In genomic region chr8:10256563-10256962, GRCm38 (mm10) we compare ENCODE assay signal across 16 mouse cellular contexts.
"Had no signal": no experiment of that assay in that cellular context is flagged by ENCODE, and none has a peak within 500 bp of the region (broad histone marks: within the 10 kb centered on the region; RNA-seq: fewer than 3 reads in every experiment).

No protein-coding gene starts in this region.

- H3K4me2 ChIP-seq: neural tube, embryonic 12.5 days; neural tube, embryonic 13.5 days; neural tube, embryonic 15.5 days; stomach, embryonic 15.5 days had no signal

- H3K4me1 ChIP-seq: neural tube, embryonic 12.5 days; neural tube, embryonic 13.5 days; neural tube, embryonic 15.5 days; stomach, embryonic 15.5 days had no signal

- H3K9me3 ChIP-seq: neural tube, embryonic 12.5 days; neural tube, embryonic 13.5 days; neural tube, embryonic 15.5 days; stomach, embryonic 15.5 days had no signal

- H3K27ac ChIP-seq: neural tube, embryonic 12.5 days; neural tube, embryonic 13.5 days; neural tube, embryonic 15.5 days; stomach, embryonic 15.5 days had no signal

- H3K9ac ChIP-seq: neural tube, embryonic 12.5 days; neural tube, embryonic 13.5 days; neural tube, embryonic 15.5 days; stomach, embryonic 15.5 days had no signal

- H3K4me3 ChIP-seq: neural tube, embryonic 12.5 days; neural tube, embryonic 13.5 days; neural tube, embryonic 15.5 days; stomach, embryonic 15.5 days had no signal

- H3K36me3 ChIP-seq: neural tube, embryonic 12.5 days; neural tube, embryonic 13.5 days; neural tube, embryonic 15.5 days; stomach, embryonic 15.5 days had no signal

- H3K27me3 ChIP-seq: neural tube, embryonic 12.5 days; neural tube, embryonic 13.5 days; neural tube, embryonic 15.5 days; stomach, embryonic 15.5 days had no signal

- DNase-seq: retina, postnatal 1 day; right cerebral cortex, adult 18-20 months; right cerebral cortex, postnatal 14 days; right cerebral cortex, postnatal 25 days; right cerebral cortex, postnatal 4 days; spleen, adult 18-20 months; thymus, adult 18-20 months; thymus, adult 2 months; thymus, postnatal 14 days; thymus, postnatal 25 days; thymus, postnatal 36 days; thymus, postnatal 4 days had no signal
